Mouse (Mus musculus) T-cell, adult 2 months (primary cell): ENCODE measurements around the gene Prkcb.

Source experiments
- DNase-seq: peaks from one replicate; pipeline ENCODE4 v3.0.0; 2022; ENCODE audit warnings: low spot score

Gene Prkcb

DNA sequence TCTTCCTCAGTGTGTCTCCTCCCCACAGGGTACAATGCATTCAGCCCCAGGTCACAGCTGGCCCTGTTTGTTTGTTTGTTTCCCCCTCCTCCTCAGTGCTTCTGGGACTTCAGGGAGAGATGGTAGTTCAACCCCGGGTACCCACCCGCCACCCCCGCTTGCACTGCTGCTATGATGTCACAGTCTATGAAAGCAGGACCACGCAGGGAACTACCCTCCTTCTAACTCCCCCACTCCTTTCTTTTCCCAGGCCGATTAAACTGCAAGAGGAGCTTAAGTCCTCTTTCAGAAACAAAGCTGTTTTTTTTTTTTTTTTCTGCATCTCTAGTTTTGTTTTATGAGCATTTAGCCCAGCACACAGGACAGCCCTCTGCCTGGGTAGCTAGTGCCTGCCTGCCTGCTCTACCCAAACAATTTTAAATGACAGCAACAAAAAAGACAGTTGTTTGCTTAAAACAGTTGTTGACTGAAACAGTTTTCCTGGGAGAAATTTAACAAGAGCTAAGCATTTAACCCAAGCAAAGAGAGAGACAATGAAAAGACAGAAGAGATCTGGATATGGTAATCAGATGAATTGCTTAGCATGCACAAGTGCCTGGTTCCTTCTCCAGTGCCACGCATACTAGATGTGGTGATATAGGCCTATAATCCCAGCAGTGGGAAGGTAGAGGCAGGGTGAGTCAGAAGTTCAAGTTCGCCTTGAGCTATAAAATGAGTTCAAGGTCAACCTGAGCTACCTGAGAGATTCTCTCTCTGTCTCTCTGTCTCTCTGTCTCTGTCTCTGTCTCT, 232.5 kb downstream of the Prkcb start:
- DNase-seq: no peak

DNA sequence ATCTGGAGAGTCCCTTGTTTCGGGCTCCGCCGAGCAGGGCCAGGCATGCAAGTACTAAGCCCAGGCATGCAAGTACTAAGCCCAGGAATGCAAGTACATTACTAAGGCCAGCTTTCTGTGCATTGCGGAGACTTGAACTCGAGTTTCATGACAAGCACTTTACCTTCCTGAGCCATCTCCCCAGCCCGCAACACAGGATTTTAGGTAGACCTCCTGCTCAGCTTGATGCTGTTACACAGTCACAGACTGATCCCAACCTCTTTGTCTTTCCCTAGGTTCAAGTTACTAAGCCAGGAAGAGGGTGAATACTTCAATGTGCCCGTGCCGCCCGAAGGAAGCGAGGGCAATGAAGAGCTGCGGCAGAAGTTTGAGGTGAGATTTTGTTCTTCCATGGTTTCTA, 239.7 kb downstream of the Prkcb start:
- DNase-seq: no peak

GRCm38 (mm10) chr7:122528646-122529045, 240.1 kb downstream of the Prkcb start:
- DNase-seq: no peak

GRCm38 (mm10) chr7:122533566-122534360, 245.2 kb downstream of the Prkcb start:
- DNase-seq: no peak

GRCm38 (mm10) chr7:122544616-122545015, 256.1 kb downstream of the Prkcb start:
- no peak for DNase-seq

DNA sequence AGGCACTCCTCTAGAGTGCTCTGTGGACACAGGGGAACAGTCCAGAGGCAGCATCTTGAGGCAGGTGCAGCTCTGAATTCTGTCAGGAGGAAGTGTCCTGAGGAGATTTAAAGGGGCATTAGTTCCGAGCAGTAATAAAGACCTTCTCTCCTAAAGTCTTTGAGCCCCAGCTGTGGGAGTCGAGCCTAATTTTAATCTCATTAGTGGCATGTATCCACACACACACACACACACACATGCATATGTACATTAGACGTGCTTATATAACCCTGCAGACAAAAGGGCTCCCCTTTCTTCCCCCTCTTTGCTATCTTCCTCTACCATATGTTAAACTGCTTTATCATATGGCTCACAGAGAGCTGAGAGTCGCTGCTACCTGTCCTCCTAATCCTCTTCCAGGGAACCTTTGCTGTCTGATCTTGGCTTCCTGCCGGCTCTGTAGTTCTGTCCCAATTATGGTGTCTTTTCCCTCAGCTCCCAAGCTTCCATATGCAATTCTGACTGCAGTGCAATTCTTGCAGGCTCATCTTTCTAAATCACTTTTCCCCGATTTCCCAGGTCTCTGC, 268.1 kb downstream of the Prkcb start:
- DNase-seq: no peak

GRCm38 (mm10) chr7:122558085-122558811, 269.7 kb downstream of the Prkcb start:
- DNase-seq: no peak

DNA sequence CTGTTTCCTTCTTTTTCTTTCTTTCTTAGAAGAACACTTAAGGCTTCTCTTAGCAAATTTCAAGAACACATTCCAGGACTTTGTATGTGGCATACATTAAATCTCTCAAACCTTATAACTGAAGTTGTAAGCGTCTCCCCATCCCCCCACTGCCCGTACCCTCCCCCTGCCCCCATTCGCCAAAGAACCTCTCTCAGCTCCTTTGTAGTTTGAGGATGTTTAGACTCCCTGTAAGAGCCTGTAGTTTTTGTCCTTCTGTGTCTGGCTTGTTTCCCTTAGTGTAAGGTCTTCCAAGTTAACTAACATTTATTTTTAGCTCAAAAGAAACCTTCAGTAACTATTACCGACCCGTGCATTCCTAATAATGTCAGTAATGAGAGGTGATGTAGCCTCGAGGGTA, 270.4 kb downstream of the Prkcb start:
- DNase-seq: no peak

GRCm38 (mm10) chr7:122562586-122562985, 274.0 kb downstream of the Prkcb start:
- no peak for DNase-seq

DNA sequence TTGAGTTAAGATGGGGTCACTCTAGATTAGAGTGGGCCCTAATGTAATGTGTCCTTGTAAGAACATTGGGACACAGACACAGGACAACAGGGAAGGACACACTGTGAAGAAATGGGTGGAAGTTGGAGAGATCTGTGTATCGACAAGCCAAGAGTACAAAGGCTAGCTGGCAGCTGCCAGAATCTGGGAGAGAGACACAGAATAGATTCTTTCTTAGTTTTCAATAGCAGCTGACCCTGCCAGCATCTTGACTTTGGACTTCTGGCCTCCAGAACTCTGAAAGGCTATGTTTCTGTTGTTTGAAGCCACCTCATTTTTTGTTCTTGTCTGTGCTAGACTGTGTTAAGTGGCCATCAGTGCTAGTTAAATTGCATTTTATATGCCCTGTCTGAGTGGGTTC, 276.8 kb downstream of the Prkcb start:
- no peak for DNase-seq

DNA sequence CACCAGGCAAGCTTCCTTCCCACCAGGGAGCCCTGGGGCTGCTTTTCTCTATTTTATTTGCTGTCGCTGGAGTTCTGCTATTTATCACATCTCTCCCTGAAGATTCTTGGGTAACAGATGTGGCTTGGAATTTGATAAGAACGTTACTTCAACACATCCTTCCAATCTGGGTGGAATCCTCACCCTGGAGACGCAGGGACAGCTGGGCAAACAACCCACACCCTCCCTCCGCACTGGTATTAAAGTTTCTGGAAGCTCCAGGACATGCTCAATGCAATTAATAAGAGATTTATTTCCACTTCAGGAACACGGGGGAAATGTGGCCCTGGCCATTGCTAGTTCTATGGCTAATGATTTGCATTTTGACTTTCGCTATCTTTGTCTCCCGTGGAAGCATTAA, 277.5 kb downstream of the Prkcb start:
- DNase-seq: no peak

DNA sequence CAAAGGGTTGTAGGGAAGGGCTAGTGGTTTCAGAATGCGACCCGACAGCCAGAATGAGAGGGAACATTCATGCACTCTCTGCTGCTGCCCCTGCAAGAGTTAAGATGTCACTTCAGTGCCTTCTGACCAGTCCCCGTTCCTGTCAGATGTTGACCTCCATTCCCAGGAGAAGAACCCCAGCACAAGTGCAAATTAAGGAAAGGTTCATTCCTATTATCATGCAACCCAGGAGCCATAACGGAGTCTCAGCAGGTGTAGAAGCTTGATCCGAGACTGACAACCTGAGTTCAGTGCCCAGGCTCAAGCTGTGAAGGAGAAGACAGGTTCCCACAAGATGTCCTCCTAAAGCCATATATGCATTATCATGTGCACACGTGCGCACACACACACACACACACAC, 280.2 kb downstream of the Prkcb start:
- no peak for DNase-seq

DNA sequence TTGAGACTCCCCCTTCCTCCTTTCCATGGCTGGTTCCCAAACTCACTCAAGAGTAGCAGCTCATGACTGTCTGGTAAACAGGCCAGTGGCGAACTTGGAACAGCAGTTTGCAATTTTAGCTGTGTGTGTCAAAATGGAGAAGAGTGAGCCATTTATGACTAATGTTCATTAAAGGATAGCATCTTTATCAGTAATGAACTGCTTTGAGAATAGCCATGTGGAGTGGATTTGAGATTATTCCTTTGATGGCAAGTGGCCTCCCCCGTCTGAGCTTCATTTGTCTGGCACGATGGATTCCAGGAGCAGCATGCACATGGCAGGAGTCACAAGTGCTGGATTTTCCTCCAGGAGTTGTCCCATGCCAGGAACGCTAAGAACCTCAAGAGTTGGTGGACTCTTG, 281.9 kb downstream of the Prkcb start:
- DNase-seq: no peak

DNA sequence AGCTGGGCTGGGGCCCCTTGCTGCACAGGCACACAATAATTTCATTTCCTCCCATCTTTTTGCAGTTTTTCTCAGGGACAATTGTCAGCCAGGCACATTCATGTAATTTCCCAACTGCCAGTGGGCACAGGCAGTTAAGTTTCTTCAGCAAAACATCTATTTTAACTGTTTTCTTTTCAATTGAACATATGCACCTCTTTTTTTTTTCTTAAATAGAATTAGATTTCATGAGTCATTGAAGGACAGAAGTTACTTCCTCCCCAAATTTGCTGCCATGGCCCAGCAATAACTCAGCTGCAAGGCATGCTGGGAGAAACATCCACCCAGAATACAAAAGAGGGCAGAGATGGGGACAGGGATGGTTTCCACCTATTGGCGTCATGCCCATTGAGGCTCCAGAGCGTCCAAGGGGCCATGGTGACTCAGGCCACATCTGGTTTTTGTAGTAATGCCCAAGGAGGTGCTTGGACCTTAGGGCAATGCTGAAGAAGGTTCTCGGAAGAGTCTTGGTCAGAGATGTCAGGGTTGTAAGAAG, 284.6 kb downstream of the Prkcb start:
- DNase-seq: no peak

DNA sequence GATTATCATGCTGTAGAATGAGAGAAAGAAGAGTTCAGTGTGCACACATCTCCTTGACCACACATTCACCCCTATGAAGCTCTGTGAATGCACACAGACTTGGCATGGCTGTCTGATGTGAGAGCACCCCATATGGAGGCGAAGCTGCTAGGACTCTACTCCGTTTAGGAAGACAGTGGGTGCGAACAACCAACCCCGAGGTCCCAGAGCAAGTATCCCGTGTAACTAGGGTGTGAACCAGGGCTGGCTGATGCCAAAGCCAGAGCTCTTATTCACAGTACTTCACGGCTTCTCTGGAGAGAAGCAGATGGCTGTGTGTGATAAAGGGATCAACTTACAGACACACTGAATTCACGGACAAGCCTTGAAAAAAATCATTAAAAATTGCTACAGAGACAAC, 285.9 kb downstream of the Prkcb start:
- no peak for DNase-seq

GRCm38 (mm10) chr7:122575056-122575455, 286.5 kb downstream of the Prkcb start:
- DNase-seq: no peak

DNA sequence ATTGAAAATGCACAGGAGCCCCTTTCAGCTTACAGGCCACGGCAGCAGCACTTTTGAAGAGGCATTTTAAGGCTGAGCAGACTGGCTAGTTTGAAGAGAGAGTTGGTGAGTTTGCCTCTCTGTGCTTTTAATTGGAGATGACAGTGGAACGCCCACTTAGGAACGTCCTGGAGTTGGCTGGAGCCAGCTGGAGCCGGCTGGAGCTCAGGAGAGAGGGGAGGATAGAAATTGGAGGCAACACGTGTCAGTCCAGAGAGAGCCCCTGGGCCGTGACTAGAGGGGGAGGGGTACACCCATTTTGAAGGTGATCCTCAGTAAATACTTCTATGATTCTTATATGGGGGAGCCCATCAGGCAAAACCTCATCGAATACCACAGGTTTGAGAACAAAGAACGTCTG, 287.0 kb downstream of the Prkcb start:
- no peak for DNase-seq

GRCm38 (mm10) chr7:122577571-122577970, 289.0 kb downstream of the Prkcb start:
- DNase-seq: no peak

- DNase-seq: no peak
These were observed 291.1 kb downstream of the Prkcb start for GRCm38 (mm10) chr7:122579461-122580157.

GRCm38 (mm10) chr7:122580158-122580475, 291.6 kb downstream of the Prkcb start:
- DNase-seq: no peak

DNA sequence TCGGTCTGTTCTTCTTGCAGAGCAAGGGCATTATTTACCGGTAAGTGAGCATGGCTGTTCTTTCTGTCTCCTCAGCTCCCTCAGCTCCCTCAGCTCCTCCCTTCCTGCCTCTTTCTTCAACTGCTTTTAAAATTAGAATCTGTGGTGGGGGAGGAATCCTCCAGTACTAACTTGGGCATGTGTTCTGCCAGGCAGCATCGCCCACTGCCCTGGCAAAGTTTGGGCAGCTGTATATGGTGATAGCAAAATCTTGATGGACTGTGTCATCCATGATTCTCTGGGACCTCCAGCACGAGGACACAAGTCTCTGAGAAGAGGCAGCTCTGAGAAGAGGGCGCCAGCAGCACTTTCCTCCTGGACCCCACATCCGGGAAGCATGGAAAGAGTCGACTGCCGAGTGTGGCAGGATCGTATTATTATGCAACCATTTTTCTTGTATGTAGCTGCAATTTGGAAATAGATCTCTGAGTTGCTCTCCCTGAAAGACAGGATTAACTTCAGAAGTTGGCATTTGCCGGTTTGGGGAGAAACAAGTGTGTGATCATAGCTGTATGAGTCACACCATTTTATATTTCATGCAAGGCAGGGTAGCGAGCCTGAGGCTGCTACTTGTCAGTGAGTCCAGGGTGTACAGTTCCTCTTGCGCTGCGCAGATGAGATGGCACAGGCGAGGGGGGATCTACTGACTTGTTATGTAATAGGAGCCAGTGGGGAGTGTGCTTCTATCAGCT, 296.0 kb downstream of the Prkcb start:
- no peak for DNase-seq
